Mouse (Mus musculus): ENCODE results near the gene Agtr1b.
A peak's percentile ranks its signal among the peaks of the same experiment; 100 is the strongest.

GRCm38 (mm10) chr3:20334681-20335080, 32.3 kb downstream of the Agtr1b start:
- TF ChIP-seq CTCF (IDR thresholded peaks at IDR 0.05; ENCODE audit: low read depth, low read length) (peak; percentile 39; the same call in 1 of the 2 replicates), POLR2AphosphoS5 (IDR thresholded peaks at IDR 0.05; ENCODE audit: insufficient replicate concordance, low read depth, low read length) (no peak), TAL1 (conservative IDR thresholded peaks at IDR 0.05; ENCODE audit: low read depth, low read length) (no peak)

All from G1E (cell line).